Comparison of ENCODE assay signal across 8 mouse cellular contexts in the genomic region with DNA sequence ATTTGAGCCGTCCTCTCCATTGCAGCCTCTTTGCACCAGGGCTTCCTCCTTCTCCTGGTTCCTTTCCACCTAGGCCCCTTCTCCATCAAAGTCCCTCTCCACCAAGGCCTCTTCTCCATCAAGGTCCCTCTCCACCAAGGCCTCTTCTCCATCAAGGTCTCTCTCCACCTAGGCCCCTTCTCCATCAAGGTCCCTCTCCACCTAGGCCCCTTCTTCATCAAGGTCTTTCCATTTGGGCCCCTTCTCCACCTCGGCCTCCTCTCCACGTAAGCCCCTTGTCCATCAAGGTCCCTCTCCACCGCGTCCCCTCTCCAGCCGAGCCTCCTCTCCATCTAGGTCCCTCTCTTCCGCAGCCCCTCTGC. TPM values are rescaled to one million over a fixed set of nuclear protein-coding genes. Genes with fewer than 3 reads are reported as not detected.
A peak's percentile ranks its signal among the peaks of the same experiment; 100 is the strongest.
DNase-seq lines count a peak whose midpoint lies in the region; ATAC-seq and TF ChIP-seq lines count a peak whose summit lies in the region.

No protein-coding gene starts in this region.

- no peaks in the 10 kb centered on the region for H3K9me3 ChIP-seq in neural tube, embryonic 11.5 days (ENCODE audit: control insufficient read depth, low read length)
- H3K9me3 ChIP-seq in limb, embryonic 14.5 days (ENCODE audit: control insufficient read depth, low read length) = no peaks in the 10 kb centered on the region
- no peaks in the 10 kb centered on the region for H3K9me3 ChIP-seq in stomach, postnatal 0 days (ENCODE audit: control insufficient read depth, low read length)

- peak overlapping the region; percentile 100 for H3K9ac ChIP-seq in neural tube, embryonic 11.5 days (ENCODE audit: low read length)
- peak overlapping the region; percentile 99 for H3K9ac ChIP-seq in limb, embryonic 14.5 days (ENCODE audit: low read depth, low read length, severe bottlenecking)
- peak overlapping the region; percentile 99 for H3K9ac ChIP-seq in stomach, postnatal 0 days (ENCODE audit: low read length)

- TF ChIP-seq EP300 in stomach, postnatal 0 days (optimal IDR thresholded peaks at IDR 0.05) = no peak

- ATAC-seq in neural tube, embryonic 11.5 days (ENCODE audit: insufficient read depth, low FRiP score, low TSS enrichment) = peak; percentile 65; the same call in 1 of the 2 replicates
- ATAC-seq in limb, embryonic 14.5 days (ENCODE audit: low FRiP score, low read depth) = no peak; the same call in 1 of the 2 replicates
- no peak; the same call in 1 of the 2 replicates for ATAC-seq in stomach, postnatal 0 days (ENCODE audit: low FRiP score, low TSS enrichment)
- no peak for ATAC-seq in frontal cortex, adult (ENCODE audit: low TSS enrichment)

- no peak for TF ChIP-seq POLR2A in cerebellum, adult 2 months (IDR thresholded peaks at IDR 0.05; ENCODE audit: borderline replicate concordance, insufficient read depth, low read length)
- TF ChIP-seq POLR2A in limb, embryonic 14.5 days (IDR thresholded peaks at IDR 0.05; ENCODE audit: borderline replicate concordance, extremely low read depth, insufficient read depth, insufficient read length) = no peak

- peak overlapping the region; percentile 84 for H3K4me3 ChIP-seq in cerebellum, adult 2 months (replicated peaks; ENCODE audit: insufficient read depth, low read depth, low read length)
- H3K4me3 ChIP-seq in neural tube, embryonic 11.5 days (ENCODE audit: low read depth, low read length) = peak overlapping the region; percentile 95
- H3K4me3 ChIP-seq in limb, embryonic 14.5 days (replicated peaks; ENCODE audit: low read length) = peak overlapping the region; percentile 79
- peak overlapping the region; percentile 83 for H3K4me3 ChIP-seq in stomach, postnatal 0 days (ENCODE audit: low read depth, low read length)

- peaks cover 10% of the 10 kb centered on the region for H3K4me1 ChIP-seq in cerebellum, adult 2 months (ENCODE audit: control insufficient read depth, insufficient read depth, low read length)
- peaks cover 29% of the 10 kb centered on the region for H3K4me1 ChIP-seq in neural tube, embryonic 11.5 days (ENCODE audit: control insufficient read depth, insufficient read depth, low read length)
- H3K4me1 ChIP-seq in limb, embryonic 14.5 days (ENCODE audit: control insufficient read depth, insufficient read depth, low read length) = peaks cover 34% of the 10 kb centered on the region
- H3K4me1 ChIP-seq in stomach, postnatal 0 days (replicated peaks; ENCODE audit: control insufficient read depth, insufficient read depth) = peaks cover 16% of the 10 kb centered on the region

- peak overlapping the region; percentile 90 for H3K27ac ChIP-seq in cerebellum, adult 2 months (ENCODE audit: insufficient read depth, low read length)
- H3K27ac ChIP-seq in neural tube, embryonic 11.5 days (ENCODE audit: low read depth, low read length) = peak overlapping the region; percentile 98
- peak overlapping the region; percentile 99 for H3K27ac ChIP-seq in limb, embryonic 14.5 days (replicated peaks; ENCODE audit: low read depth, low read length)
- peak overlapping the region; percentile 99 for H3K27ac ChIP-seq in stomach, postnatal 0 days (replicated peaks)

- H3K36me3 ChIP-seq in neural tube, embryonic 11.5 days (ENCODE audit: control insufficient read depth, insufficient read depth, low read length) = no peaks in the 10 kb centered on the region
- H3K36me3 ChIP-seq in limb, embryonic 14.5 days (ENCODE audit: control insufficient read depth, insufficient read depth, low read length) = no peaks in the 10 kb centered on the region
- H3K36me3 ChIP-seq in stomach, postnatal 0 days (ENCODE audit: control insufficient read depth, insufficient read depth, low read length) = no peaks in the 10 kb centered on the region

- H3K27me3 ChIP-seq in cerebellum, adult 2 months (ENCODE audit: control insufficient read depth, insufficient read depth, low read length) = no peaks in the 10 kb centered on the region
- H3K27me3 ChIP-seq in neural tube, embryonic 11.5 days (ENCODE audit: control insufficient read depth, insufficient read depth, low read length) = no peaks in the 10 kb centered on the region
- H3K27me3 ChIP-seq in limb, embryonic 14.5 days (ENCODE audit: control insufficient read depth, insufficient read depth, low read length) = no peaks in the 10 kb centered on the region
- no peaks in the 10 kb centered on the region for H3K27me3 ChIP-seq in stomach, postnatal 0 days (ENCODE audit: control insufficient read depth, insufficient read depth, low read length)

- WGBS in cerebellum, adult 2 months = 4% methylated on average over 7 of the region's 7 CpGs
- WGBS in neural tube, embryonic 11.5 days = 6% methylated on average over 7 of the region's 7 CpGs
- WGBS in limb, embryonic 14.5 days = 5% methylated on average over 7 of the region's 7 CpGs
- WGBS in stomach, postnatal 0 days = 5% methylated on average over 7 of the region's 7 CpGs

- no peak for DNase-seq in cerebellum, adult 2 months
- no peak for DNase-seq in cerebellum, postnatal 36 days
- DNase-seq in neural tube, embryonic 11.5 days (ENCODE audit: low spot score) = no peak
- no peak for DNase-seq in neural tube, embryonic 10.5 days (ENCODE audit: extremely low spot score, low spot score)
- DNase-seq in limb, embryonic 14.5 days (ENCODE audit: low spot score) = no peak
- DNase-seq in stomach, postnatal 0 days (ENCODE audit: low spot score) = no peak
- no peak for DNase-seq in right cerebral cortex, postnatal 10 days (ENCODE audit: low spot score in 2 of 2)

- peak overlapping the region; percentile 95 for H3K4me2 ChIP-seq in neural tube, embryonic 11.5 days (ENCODE audit: low read depth)
- H3K4me2 ChIP-seq in limb, embryonic 14.5 days (replicated peaks; ENCODE audit: low read depth, low read length, severe bottlenecking) = peak overlapping the region; percentile 96
- peak overlapping the region; percentile 84 for H3K4me2 ChIP-seq in stomach, postnatal 0 days (replicated peaks; ENCODE audit: low read depth)

- no peak for TF ChIP-seq CTCF in cerebellum, adult 2 months (IDR thresholded peaks at IDR 0.05; ENCODE audit: borderline replicate concordance, insufficient read depth, low read depth, low read length)
- no peak for TF ChIP-seq CTCF in stomach, postnatal 0 days (IDR thresholded peaks at IDR 0.05; ENCODE audit: low read depth)

RNA-seq across cellular contexts. Expression of a gene that starts 0.3 kb away (rescaled TPM):
- 88.9 and 95.6 TPM in 2 replicates for polyA plus RNA-seq in cerebellum, adult 2 months (2012; rRNA removed)
- polyA plus RNA-seq in neural tube, embryonic 11.5 days (2014; fragmentation: Nextera tagmentation; extraction: Ambion mirVana) = 73.9 and 81.1 TPM in 2 replicates
- 74.6 and 92.4 TPM in 2 replicates for polyA plus RNA-seq in limb, embryonic 14.5 days (2012; rRNA removed)
- polyA plus RNA-seq in limb, embryonic 14.5 days (2014; fragmentation: Nextera tagmentation; extraction: Ambion mirVana) = 78.2 and 78.3 TPM in 2 replicates
- polyA plus RNA-seq in stomach, postnatal 0 days (2015; fragmentation: Nextera tagmentation; extraction: Ambion mirVana) = 18.7 and 21.6 TPM in 2 replicates

RNA-seq across cellular contexts. Expression of a gene that starts 55.2 kb away (rescaled TPM):
- 41.3 and 45.0 TPM in 2 replicates for polyA plus RNA-seq in cerebellum, adult 2 months (2012; rRNA removed)
- 8.9 and 9.3 TPM in 2 replicates for polyA plus RNA-seq in neural tube, embryonic 11.5 days (2014; fragmentation: Nextera tagmentation; extraction: Ambion mirVana)
- 11.7 and 15.1 TPM in 2 replicates for polyA plus RNA-seq in limb, embryonic 14.5 days (2012; rRNA removed)
- 8.9 and 10.0 TPM in 2 replicates for polyA plus RNA-seq in limb, embryonic 14.5 days (2014; fragmentation: Nextera tagmentation; extraction: Ambion mirVana)
- polyA plus RNA-seq in stomach, postnatal 0 days (2015; fragmentation: Nextera tagmentation; extraction: Ambion mirVana) = 2.6 and 2.8 TPM in 2 replicates
